Mouse (Mus musculus): Measurements from ENCODE around the gene Cox20.
"Not testable (repeated sequence)": the region's sequence is repeated elsewhere in the genome, so short reads cannot be mapped to it uniquely, and the experiment has no call there.

The Cox20 gene

GRCm38 (mm10) chr1:178318389-178319184, at the start of gene Cox20:
TSS of gene Cox20 (plus strand) at chr1:178319130.
- in situ Hi-C loops (cut with MboI; ENCODE audit: low pct_unique_long_range_greater_than_20kb in 1 of 2, low sequenced_read_pairs in 2 of 2, unreplicated experiment in 1 of 2), result loop anchor here in 1 of 2 experiments (10.0 kb wide), 1 partner anchor 136 kb away; no protein-coding TSS in a partner anchor

- in situ Hi-C loops (cut with MboI; ENCODE audit: low pct_unique_long_range_greater_than_20kb in 1 of 2, low sequenced_read_pairs in 2 of 2, unreplicated experiment in 1 of 2), result no loop called here
Measured at GRCm38 (mm10) chr1:178270635-178271034, 48.3 kb upstream of the Cox20 start.

GRCm38 (mm10) chr1:178275174-178275730, 43.7 kb upstream of the Cox20 start:
- in situ Hi-C loops (cut with MboI; ENCODE audit: low pct_unique_long_range_greater_than_20kb in 1 of 2, low sequenced_read_pairs in 2 of 2, unreplicated experiment in 1 of 2), result no loop called here

- in situ Hi-C loops (cut with MboI; ENCODE audit: low pct_unique_long_range_greater_than_20kb in 1 of 2, low sequenced_read_pairs in 2 of 2, unreplicated experiment in 1 of 2), result no loop called here
Measured at GRCm38 (mm10) chr1:178275738-178276053, 43.2 kb upstream of the Cox20 start.

- in situ Hi-C loops (cut with MboI; ENCODE audit: low pct_unique_long_range_greater_than_20kb in 1 of 2, low sequenced_read_pairs in 2 of 2, unreplicated experiment in 1 of 2), result no loop called here
Measured at GRCm38 (mm10) chr1:178276054-178276911, 42.6 kb upstream of the Cox20 start.

DNA sequence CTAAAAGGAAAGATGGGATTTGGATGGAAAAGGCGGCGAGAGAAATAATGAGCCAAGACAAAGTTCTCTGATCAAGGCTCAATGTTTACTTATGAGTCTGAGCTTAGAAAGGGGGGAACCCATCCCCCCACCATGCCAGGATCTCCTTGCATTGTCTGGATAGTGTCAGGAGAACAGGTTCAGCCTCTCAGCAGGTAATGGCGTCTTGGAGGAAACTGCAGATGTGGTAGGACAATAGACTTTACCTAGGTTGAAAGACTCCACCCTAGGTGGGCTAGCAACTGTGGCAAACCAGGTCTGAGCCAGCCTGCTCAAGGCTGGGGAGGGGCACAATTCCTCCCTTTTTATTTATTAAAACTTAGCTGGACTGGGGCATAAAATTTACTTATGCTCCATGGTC, 35.6 kb upstream of the Cox20 start:
- in situ Hi-C loops (cut with MboI; ENCODE audit: low pct_unique_long_range_greater_than_20kb in 1 of 2, low sequenced_read_pairs in 2 of 2, unreplicated experiment in 1 of 2), result not testable (repeated sequence)

DNA sequence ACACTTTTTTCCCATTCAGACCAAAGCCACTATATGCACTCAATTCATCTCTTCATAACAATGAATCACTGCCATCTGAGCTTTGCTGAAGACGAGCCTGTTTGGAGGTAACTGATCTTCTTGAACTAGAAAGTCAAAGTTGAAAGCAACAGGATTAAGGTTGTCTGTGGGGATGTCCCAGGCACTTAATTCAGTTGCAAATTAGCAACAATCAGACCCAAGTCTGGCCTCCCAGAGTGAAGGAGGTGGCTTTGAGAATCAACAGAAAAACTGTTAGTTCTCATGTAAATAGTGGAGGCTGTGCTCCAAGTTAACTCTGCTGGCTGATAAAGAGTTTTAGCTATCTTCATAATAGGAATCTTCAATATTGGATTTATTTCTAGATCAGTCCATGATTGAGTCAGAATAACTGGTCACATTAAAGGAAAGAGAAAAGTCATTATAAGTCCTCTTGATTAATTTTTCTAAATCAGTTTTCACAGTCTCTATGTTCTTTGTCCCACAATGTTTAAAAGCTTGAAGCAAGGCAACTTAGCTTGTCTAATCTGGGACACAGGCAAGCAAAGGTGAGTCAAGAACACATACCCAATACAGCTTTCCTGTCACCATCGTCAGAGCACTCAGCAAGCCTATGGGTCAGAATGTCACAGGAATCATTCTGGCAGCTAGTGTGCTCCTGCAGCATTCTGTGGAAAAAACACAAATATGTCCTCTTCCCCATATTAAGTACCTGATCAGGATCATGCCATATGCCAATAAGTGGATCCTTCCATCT, 34.8 kb upstream of the Cox20 start:
- in situ Hi-C loops (cut with MboI; ENCODE audit: low pct_unique_long_range_greater_than_20kb in 1 of 2, low sequenced_read_pairs in 2 of 2, unreplicated experiment in 1 of 2), result no loop called here

GRCm38 (mm10) chr1:178287601-178288176, 31.2 kb upstream of the Cox20 start:
- in situ Hi-C loops (cut with MboI; ENCODE audit: low pct_unique_long_range_greater_than_20kb in 1 of 2, low sequenced_read_pairs in 2 of 2, unreplicated experiment in 1 of 2), result no loop called here

- in situ Hi-C loops (cut with MboI; ENCODE audit: low pct_unique_long_range_greater_than_20kb in 1 of 2, low sequenced_read_pairs in 2 of 2, unreplicated experiment in 1 of 2), result no loop called here
Measured at GRCm38 (mm10) chr1:178291716-178292115, 27.2 kb upstream of the Cox20 start.

- in situ Hi-C loops (cut with MboI; ENCODE audit: low pct_unique_long_range_greater_than_20kb in 1 of 2, low sequenced_read_pairs in 2 of 2, unreplicated experiment in 1 of 2), result no loop called here
Measured at GRCm38 (mm10) chr1:178294051-178294450, 24.9 kb upstream of the Cox20 start.

GRCm38 (mm10) chr1:178301261-178301660, 17.7 kb upstream of the Cox20 start:
- in situ Hi-C loops (cut with MboI; ENCODE audit: low pct_unique_long_range_greater_than_20kb in 1 of 2, low sequenced_read_pairs in 2 of 2, unreplicated experiment in 1 of 2), result not testable (repeated sequence)

- in situ Hi-C loops (cut with MboI; ENCODE audit: low pct_unique_long_range_greater_than_20kb in 1 of 2, low sequenced_read_pairs in 2 of 2, unreplicated experiment in 1 of 2), result no loop called here
Measured at GRCm38 (mm10) chr1:178303425-178303824, 15.5 kb upstream of the Cox20 start.

DNA sequence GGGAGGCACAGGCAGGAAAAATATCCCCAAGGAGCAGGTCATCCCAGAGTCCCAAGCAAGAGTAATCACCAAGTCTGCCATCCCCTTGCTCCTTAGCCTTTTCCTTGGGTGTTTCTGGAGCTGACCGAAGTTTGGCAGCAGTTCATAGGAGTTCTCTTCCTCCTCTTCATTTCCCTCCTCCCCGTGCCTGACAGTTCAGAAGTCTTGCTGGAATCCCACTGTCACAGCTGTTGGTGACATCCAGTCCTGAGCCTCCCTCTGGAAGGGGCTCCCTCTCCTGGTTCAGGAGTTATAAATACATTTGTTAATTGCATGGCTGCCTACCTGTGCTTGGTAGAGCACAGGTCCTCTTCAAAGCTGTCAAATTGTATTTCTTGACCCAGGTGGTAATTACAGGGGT, 9.4 kb upstream of the Cox20 start:
- in situ Hi-C loops (cut with MboI; ENCODE audit: low pct_unique_long_range_greater_than_20kb in 1 of 2, low sequenced_read_pairs in 2 of 2, unreplicated experiment in 1 of 2), result no loop called here

GRCm38 (mm10) chr1:178310128-178310527, 8.8 kb upstream of the Cox20 start:
- in situ Hi-C loops (cut with MboI; ENCODE audit: low pct_unique_long_range_greater_than_20kb in 1 of 2, low sequenced_read_pairs in 2 of 2, unreplicated experiment in 1 of 2), result loop anchor here in 1 of 2 experiments (10.0 kb wide), 1 partner anchor 145 kb away; no protein-coding TSS in a partner anchor

GRCm38 (mm10) chr1:178313039-178313597, 5.8 kb upstream of the Cox20 start:
- in situ Hi-C loops (cut with MboI; ENCODE audit: low pct_unique_long_range_greater_than_20kb in 1 of 2, low sequenced_read_pairs in 2 of 2, unreplicated experiment in 1 of 2), result loop anchor here in 1 of 2 experiments (10.0 kb wide), 1 partner anchor 142 kb away; no protein-coding TSS in a partner anchor

DNA sequence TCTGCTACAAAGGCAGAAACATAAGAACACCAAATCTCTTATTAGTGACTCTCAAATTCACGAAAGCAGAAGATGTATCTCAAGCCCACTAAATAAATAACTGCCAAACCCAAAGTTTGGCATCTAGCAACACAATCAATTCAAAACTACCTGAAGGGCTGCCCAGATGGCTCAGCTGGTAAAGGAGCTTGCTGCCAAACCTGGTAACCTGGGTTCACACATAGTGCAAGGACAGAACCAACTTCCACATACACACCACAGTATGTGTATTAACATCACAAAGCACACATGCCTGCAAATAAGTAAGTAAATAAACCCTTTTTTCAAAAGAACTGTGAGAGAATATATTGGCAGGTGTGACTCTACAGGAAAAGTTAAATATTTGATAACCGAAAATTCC, 4.7 kb upstream of the Cox20 start:
- in situ Hi-C loops (cut with MboI; ENCODE audit: low pct_unique_long_range_greater_than_20kb in 1 of 2, low sequenced_read_pairs in 2 of 2, unreplicated experiment in 1 of 2), result loop anchor here in 1 of 2 experiments (10.0 kb wide), 1 partner anchor 141 kb away; no protein-coding TSS in a partner anchor

DNA sequence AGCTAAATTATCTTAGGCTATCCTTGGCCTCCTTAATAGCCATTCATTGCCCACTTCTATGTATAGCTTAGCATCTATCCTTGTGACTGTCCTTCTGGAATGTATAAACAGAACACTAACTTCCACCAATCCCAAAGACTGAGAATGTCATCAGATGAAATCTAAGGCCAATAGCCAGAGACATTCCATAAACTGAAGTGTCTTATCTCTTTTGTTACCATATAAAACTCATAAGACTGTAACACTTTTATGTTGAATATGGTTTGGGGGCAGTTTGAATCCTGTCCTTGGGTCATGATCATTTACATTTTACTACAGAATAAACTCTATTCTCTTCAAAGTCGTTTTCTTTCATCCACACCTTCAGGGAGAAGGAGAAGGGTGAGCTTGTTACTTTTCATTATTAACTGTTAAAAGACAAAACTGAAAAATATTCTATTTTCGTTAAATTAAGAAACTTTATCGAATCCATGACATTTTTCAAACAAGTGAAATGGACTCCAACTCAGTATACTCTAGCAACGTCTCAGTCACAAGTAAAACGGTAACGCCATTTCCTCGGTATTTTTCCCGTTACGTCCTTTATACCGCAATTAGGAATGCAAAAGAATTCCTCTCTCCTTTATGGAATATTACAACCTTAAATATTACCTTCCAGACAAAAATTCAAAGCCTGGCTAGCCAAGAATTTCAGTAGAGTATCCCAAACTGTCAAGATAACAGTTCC, 1.5 kb upstream of the Cox20 start:
- in situ Hi-C loops (cut with MboI; ENCODE audit: low pct_unique_long_range_greater_than_20kb in 1 of 2, low sequenced_read_pairs in 2 of 2, unreplicated experiment in 1 of 2), result loop anchor here in 1 of 2 experiments (10.0 kb wide), 1 partner anchor 137 kb away; no protein-coding TSS in a partner anchor

All from mouse embryonic stem cell (cell line).